Mouse (Mus musculus) intestine, embryonic 15.5 days (tissue): ENCODE results near the gene Gm17428. TPM values are rescaled to one million over a fixed set of nuclear protein-coding genes. Genes with fewer than 3 reads are reported as not detected.
"Not testable (repeated sequence)": the region's sequence is repeated elsewhere in the genome, so short reads cannot be mapped to it uniquely, and the experiment has no call there.

Experiments
- ATAC-seq: fragments of 200-750 bp; cut with Nextera tagmentation; 2 replicates; pipeline ENCODE4 v1.8.0; 2017; ENCODE audit warnings: moderate TSS enrichment, moderate library complexity
- H3K27ac ChIP-seq: fragments of 300-500 bp; sonication (generic); 2 replicates; pipeline ENCODE4 v1.5.1; 2015; ENCODE audit warnings: mild to moderate bottlenecking, inconsistent platforms
- H3K27me3 ChIP-seq: fragments of 300-500 bp; sonication (generic); replicated peaks from 2 replicates; pipeline ENCODE4 v1.6.1; 2015; ENCODE audit warnings: inconsistent platforms
- H3K36me3 ChIP-seq: fragments of 300-500 bp; sonication (generic); 2 replicates; pipeline ENCODE4 v1.6.1; 2015; ENCODE audit warnings: inconsistent platforms
- H3K4me1 ChIP-seq: fragments of 300-500 bp; sonication (generic); replicated peaks from 2 replicates; pipeline ENCODE4 v1.6.1; 2015; ENCODE audit warnings: inconsistent platforms
- H3K4me2 ChIP-seq: fragments of 300-500 bp; sonication (generic); replicated peaks from 2 replicates; pipeline ENCODE4 v1.6.1; 2015; ENCODE audit warnings: mild to moderate bottlenecking, inconsistent platforms
- H3K4me3 ChIP-seq: fragments of 300-500 bp; sonication (generic); replicated peaks from 2 replicates; pipeline ENCODE4 v1.5.1; 2015; ENCODE audit warnings: inconsistent platforms
- H3K9ac ChIP-seq: fragments of 300-500 bp; sonication (generic); 2 replicates; pipeline ENCODE4 v1.6.1; 2015; ENCODE audit warnings: inconsistent platforms
- H3K9me3 ChIP-seq: fragments of 300-500 bp; sonication (generic); 2 replicates; pipeline ENCODE4 v1.6.1; 2016; ENCODE audit warnings: inconsistent platforms
- WGBS: fragments of 180-500 bp; shearing (Covaris S2); methylation state at CpG from one replicate; pipeline ENCODE4 v1.1.7; 2015; 5-methylcytosine and 5-hydroxymethylcytosine counted together
- polyA plus RNA-seq: library from polyadenylated mRNA; unstranded; fragments of >200 nt; fragmentation: Nextera tagmentation; extraction: Ambion mirVana; gene quantifications from 2 replicates; pipeline ENCODE4 v1.2.1, GENCODE M21; 2015

Gm17428 gene
- polyA plus RNA-seq, 1 experiment from 2014 or later = not detected

- Histone ChIP-seq H3K4me2 (no peak overlapping the region), H3K4me1 (no peaks in the 10 kb centered on the region), H3K9ac (no peak overlapping the region), H3K27ac (no peak overlapping the region), H3K27me3 (no peaks in the 10 kb centered on the region), H3K36me3 (no peaks in the 10 kb centered on the region), H3K9me3 (no peaks in the 10 kb centered on the region), H3K4me3 (no peak overlapping the region)
- WGBS = 85% methylated on average over 9 of the region's 9 CpGs
- ATAC-seq = no peak
Measured at GRCm38 (mm10) chr14:54956533-54956932, 20.2 kb upstream of the Gm17428 start.

- no peak overlapping the region for H3K4me3 ChIP-seq
- 84% methylated on average over 4 of the region's 4 CpGs for WGBS
Measured at GRCm38 (mm10) chr14:54958503-54958902, 18.2 kb upstream of the Gm17428 start.

GRCm38 (mm10) chr14:54959197-54959596, 17.5 kb upstream of the Gm17428 start:
- H3K27me3 ChIP-seq = no peaks in the 10 kb centered on the region
- H3K9ac ChIP-seq = no peak overlapping the region
- no peak for ATAC-seq
- H3K27ac ChIP-seq = no peak overlapping the region
- no peak overlapping the region for H3K4me3 ChIP-seq
- no peaks in the 10 kb centered on the region for H3K9me3 ChIP-seq
- H3K4me2 ChIP-seq = no peak overlapping the region
- 91% methylated on average over 3 of the region's 3 CpGs for WGBS
- no peaks in the 10 kb centered on the region for H3K36me3 ChIP-seq
- no peaks in the 10 kb centered on the region for H3K4me1 ChIP-seq

More at GRCm38 (mm10) chr14:54958503-54958902, 18.2 kb upstream of the Gm17428 start:
- Histone ChIP-seq H3K9ac (no peak overlapping the region), H3K4me1 (no peaks in the 10 kb centered on the region), H3K27me3 (no peaks in the 10 kb centered on the region), H3K36me3 (no peaks in the 10 kb centered on the region), H3K4me2 (no peak overlapping the region), H3K27ac (no peak overlapping the region), H3K9me3 (no peaks in the 10 kb centered on the region)
- no peak for ATAC-seq

GRCm38 (mm10) chr14:54959853-54960613, 16.7 kb upstream of the Gm17428 start:
- H3K9me3 ChIP-seq, H3K36me3 ChIP-seq, H3K9ac ChIP-seq, H3K27ac ChIP-seq, H3K4me2 ChIP-seq, ATAC-seq, H3K4me1 ChIP-seq, H3K4me3 ChIP-seq, H3K27me3 ChIP-seq: not testable (repeated sequence)
- WGBS = 90% methylated on average over 12 of the region's 12 CpGs

- no peak for ATAC-seq
- H3K4me3 ChIP-seq = no peak overlapping the region
- H3K4me1 ChIP-seq = no peaks in the 10 kb centered on the region
- H3K9me3 ChIP-seq = no peaks in the 10 kb centered on the region
- no peaks in the 10 kb centered on the region for H3K27me3 ChIP-seq
- H3K9ac ChIP-seq = no peak overlapping the region
- WGBS = 62% methylated on average over 10 of the region's 10 CpGs
- no peaks in the 10 kb centered on the region for H3K36me3 ChIP-seq
- H3K4me2 ChIP-seq = no peak overlapping the region
- H3K27ac ChIP-seq = no peak overlapping the region
Measured at GRCm38 (mm10) chr14:54960769-54961168, 16.0 kb upstream of the Gm17428 start.

- H3K36me3 ChIP-seq = no peaks in the 10 kb centered on the region
- no peak overlapping the region for H3K4me2 ChIP-seq
- H3K27me3 ChIP-seq = no peaks in the 10 kb centered on the region
- H3K9me3 ChIP-seq = no peaks in the 10 kb centered on the region
- no peak overlapping the region for H3K9ac ChIP-seq
- WGBS = 73% methylated on average over 5 of the region's 5 CpGs
- ATAC-seq = no peak
- no peaks in the 10 kb centered on the region for H3K4me1 ChIP-seq
- H3K27ac ChIP-seq = no peak overlapping the region
- H3K4me3 ChIP-seq = no peak overlapping the region
Measured at GRCm38 (mm10) chr14:54961487-54961886, 15.2 kb upstream of the Gm17428 start.

- Histone ChIP-seq H3K4me2 (no peak overlapping the region), H3K9me3 (no peaks in the 10 kb centered on the region), H3K27ac (no peak overlapping the region), H3K36me3 (no peaks in the 10 kb centered on the region), H3K4me1 (no peaks in the 10 kb centered on the region), H3K27me3 (no peaks in the 10 kb centered on the region), H3K4me3 (no peak overlapping the region), H3K9ac (no peak overlapping the region)
- WGBS = 77% methylated on average over 7 of the region's 7 CpGs
- ATAC-seq = no peak
Measured at GRCm38 (mm10) chr14:54962714-54963113, 14.0 kb upstream of the Gm17428 start.

- H3K27me3 ChIP-seq = no peaks in the 10 kb centered on the region
- no peaks in the 10 kb centered on the region for H3K4me1 ChIP-seq
- no peak overlapping the region for H3K4me2 ChIP-seq
- H3K9ac ChIP-seq = no peak overlapping the region
- H3K4me3 ChIP-seq = no peak overlapping the region
- WGBS = 89% methylated on average over 11 of the region's 11 CpGs
- no peak overlapping the region for H3K27ac ChIP-seq
- H3K9me3 ChIP-seq = no peaks in the 10 kb centered on the region
- ATAC-seq = no peak
- no peaks in the 10 kb centered on the region for H3K36me3 ChIP-seq
Measured at GRCm38 (mm10) chr14:54963727-54964126, 13.0 kb upstream of the Gm17428 start.

GRCm38 (mm10) chr14:54965044-54965443, 11.7 kb upstream of the Gm17428 start:
- H3K27ac ChIP-seq = no peak overlapping the region
- no peak for ATAC-seq
- H3K4me1 ChIP-seq = no peaks in the 10 kb centered on the region
- H3K4me2 ChIP-seq = no peak overlapping the region
- H3K36me3 ChIP-seq = no peaks in the 10 kb centered on the region
- H3K9me3 ChIP-seq = no peaks in the 10 kb centered on the region
- H3K9ac ChIP-seq = no peak overlapping the region
- 75% methylated on average over 15 of the region's 15 CpGs for WGBS
- no peak overlapping the region for H3K4me3 ChIP-seq
- H3K27me3 ChIP-seq = no peaks in the 10 kb centered on the region

GRCm38 (mm10) chr14:54965631-54966030, 11.1 kb upstream of the Gm17428 start:
- WGBS = 50% methylated on average over 6 of the region's 6 CpGs
- no peak overlapping the region for H3K4me3 ChIP-seq
- no peak for ATAC-seq

GRCm38 (mm10) chr14:54966320-54966977, 10.3 kb upstream of the Gm17428 start, which contains the start of gene Myh6:
TSS of gene Myh6 (minus strand) at chr14:54966927.
- H3K4me3 ChIP-seq = no peak within 1 kb of the TSS
- no peaks in the 10 kb centered on the region for H3K9me3 ChIP-seq
- no peaks in the 10 kb centered on the region for H3K27me3 ChIP-seq
- no peak within 1 kb of the TSS for H3K9ac ChIP-seq
- WGBS = 71% methylated on average over 7 of the region's 7 CpGs
- H3K4me1 ChIP-seq = no peaks in the 10 kb centered on the region
- H3K36me3 ChIP-seq = no peaks in the 10 kb centered on the region
- H3K4me2 ChIP-seq = no peak within 1 kb of the TSS
- ATAC-seq = no peak
- H3K27ac ChIP-seq = no peak within 1 kb of the TSS

More at GRCm38 (mm10) chr14:54965631-54966030, 11.1 kb upstream of the Gm17428 start:
- no peaks in the 10 kb centered on the region for H3K36me3 ChIP-seq
- no peaks in the 10 kb centered on the region for H3K27me3 ChIP-seq
- no peaks in the 10 kb centered on the region for H3K4me1 ChIP-seq
- no peaks in the 10 kb centered on the region for H3K9me3 ChIP-seq
- no peak overlapping the region for H3K27ac ChIP-seq
- no peak overlapping the region for H3K9ac ChIP-seq
- no peak overlapping the region for H3K4me2 ChIP-seq

GRCm38 (mm10) chr14:54967874-54968273, 8.9 kb upstream of the Gm17428 start:
- Histone ChIP-seq H3K36me3 (no peaks in the 10 kb centered on the region), H3K9ac (no peak overlapping the region), H3K4me3 (no peak overlapping the region), H3K27me3 (no peaks in the 10 kb centered on the region), H3K4me2 (no peak overlapping the region), H3K27ac (no peak overlapping the region), H3K4me1 (no peaks in the 10 kb centered on the region), H3K9me3 (no peaks in the 10 kb centered on the region)
- WGBS = 91% methylated on average over 3 of the region's 3 CpGs
- ATAC-seq = no peak

- no peak overlapping the region for H3K9ac ChIP-seq
- H3K36me3 ChIP-seq = no peaks in the 10 kb centered on the region
- H3K27ac ChIP-seq = no peak overlapping the region
- no peaks in the 10 kb centered on the region for H3K9me3 ChIP-seq
- ATAC-seq = no peak
- no peaks in the 10 kb centered on the region for H3K27me3 ChIP-seq
- no peaks in the 10 kb centered on the region for H3K4me1 ChIP-seq
- H3K4me3 ChIP-seq = no peak overlapping the region
- no peak overlapping the region for H3K4me2 ChIP-seq
Measured at GRCm38 (mm10) chr14:54968344-54968743, 8.4 kb upstream of the Gm17428 start.
